Mouse (Mus musculus): Measurements from ENCODE around the gene Zfp280c. TPM values are rescaled to one million over a fixed set of nuclear protein-coding genes. Genes with fewer than 3 reads are reported as not detected.

Gene Zfp280c
- polyA plus RNA-seq, 1 experiment from 2014 or later, result 12.7 TPM

DNA sequence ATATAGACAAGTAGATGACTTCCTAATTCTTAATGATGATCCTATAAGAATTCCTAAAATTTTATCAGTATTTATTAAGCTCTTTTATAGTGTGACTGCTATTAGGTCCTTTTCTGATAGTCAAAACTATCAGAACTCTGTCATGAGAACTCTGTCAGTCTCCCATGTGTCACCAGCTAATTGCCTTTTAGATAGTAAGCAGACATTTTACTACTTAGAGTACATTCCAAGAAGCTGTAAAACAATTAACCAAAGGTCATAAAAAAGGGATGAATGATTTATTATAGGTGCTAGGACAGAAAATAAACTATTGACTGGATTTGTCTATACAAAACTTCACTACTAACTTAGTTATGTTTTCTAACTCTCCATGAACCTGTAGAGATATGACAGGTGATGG is 11.0 kb downstream of the Zfp280c start:
- peaks cover 22% of the 10 kb centered on the region for H3K36me3 ChIP-seq (replicated peaks; ENCODE audit: control insufficient read depth, insufficient read depth)
- H3K9me3 ChIP-seq (ENCODE audit: control insufficient read depth, low read length), result no peaks in the 10 kb centered on the region
- H3K4me1 ChIP-seq (replicated peaks; ENCODE audit: control insufficient read depth, insufficient read depth, low read length), result no peaks in the 10 kb centered on the region
- H3K4me3 ChIP-seq (replicated peaks; ENCODE audit: low read length), result no peak overlapping the region
- H3K9ac ChIP-seq, result no peak overlapping the region
- H3K27ac ChIP-seq, result no peak overlapping the region
- DNase-seq (ENCODE audit: low spot score), result no peak
- no peak for ATAC-seq (ENCODE audit: low FRiP score)
- no peak overlapping the region for H3K4me2 ChIP-seq (replicated peaks)
- no peaks in the 10 kb centered on the region for H3K27me3 ChIP-seq (ENCODE audit: control insufficient read depth, insufficient read depth, low read length)

DNA sequence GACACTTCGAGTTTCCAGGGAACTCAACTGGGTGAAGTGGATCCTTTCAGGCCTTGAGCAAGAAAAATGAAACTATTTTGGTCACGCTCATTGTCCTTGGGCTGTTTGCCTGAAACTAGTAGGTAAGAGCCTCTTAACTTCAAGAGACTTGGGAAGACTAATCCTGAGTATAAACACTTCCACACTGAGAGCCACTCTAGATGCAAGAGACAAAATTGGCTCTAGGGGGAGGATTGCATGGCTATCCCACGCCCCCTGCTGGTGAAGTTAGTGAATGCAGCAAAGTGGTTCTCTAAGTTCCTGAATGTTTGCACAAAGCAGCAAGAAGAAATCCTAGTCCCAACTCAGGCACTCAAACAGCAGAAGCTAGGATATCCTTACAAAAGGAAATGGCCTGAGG is 62.1 kb downstream of the Zfp280c start:
- Histone ChIP-seq H3K9me3 (ENCODE audit: control insufficient read depth, low read length) (no peaks in the 10 kb centered on the region), H3K36me3 (replicated peaks; ENCODE audit: control insufficient read depth, insufficient read depth) (peaks cover 10% of the 10 kb centered on the region; the same call in 1 of the 2 replicates), H3K9ac (no peak overlapping the region), H3K27ac (no peak overlapping the region), H3K27me3 (ENCODE audit: control insufficient read depth, insufficient read depth, low read length) (no peaks in the 10 kb centered on the region), H3K4me1 (replicated peaks; ENCODE audit: control insufficient read depth, insufficient read depth, low read length) (no peaks in the 10 kb centered on the region), H3K4me2 (replicated peaks) (no peak overlapping the region), H3K4me3 (replicated peaks; ENCODE audit: low read length) (no peak overlapping the region)
- no peak for ATAC-seq (ENCODE audit: low FRiP score)
- DNase-seq (ENCODE audit: low spot score), result peak; percentile 80
- WGBS, result 26% methylated on average over 3 of the region's 3 CpGs

DNA sequence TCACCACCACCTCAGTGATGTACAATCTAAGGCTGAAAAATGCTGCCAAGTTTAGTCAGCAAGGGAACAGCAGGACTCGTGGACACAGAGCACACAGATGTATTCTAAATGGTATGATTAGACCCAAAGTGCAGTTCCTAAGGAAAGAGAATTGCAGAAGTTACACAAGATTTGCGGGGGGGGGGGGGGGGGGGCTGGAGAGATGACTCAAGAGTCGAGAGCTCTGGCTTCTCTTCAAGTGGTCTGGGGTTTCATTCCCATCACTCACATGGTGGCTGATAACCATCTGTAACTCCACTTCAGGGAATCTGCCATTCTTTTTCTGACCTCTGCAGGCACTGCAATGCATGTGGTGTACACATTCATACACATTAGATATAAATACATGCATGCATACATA is 67.9 kb downstream of the Zfp280c start:
- no peak for DNase-seq (ENCODE audit: low spot score)
- Histone ChIP-seq H3K4me2 (replicated peaks) (no peak overlapping the region), H3K4me1 (replicated peaks; ENCODE audit: control insufficient read depth, insufficient read depth, low read length) (peaks cover 6% of the 10 kb centered on the region; the same call in 1 of the 2 replicates), H3K4me3 (replicated peaks; ENCODE audit: low read length) (no peak overlapping the region), H3K36me3 (replicated peaks; ENCODE audit: control insufficient read depth, insufficient read depth) (peaks cover 10% of the 10 kb centered on the region; the same call in 1 of the 2 replicates), H3K9me3 (ENCODE audit: control insufficient read depth, low read length) (no peaks in the 10 kb centered on the region), H3K27me3 (ENCODE audit: control insufficient read depth, insufficient read depth, low read length) (no peaks in the 10 kb centered on the region), H3K27ac (no peak overlapping the region), H3K9ac (no peak overlapping the region)
- 57% methylated on average over 2 of the region's 3 CpGs for WGBS
- ATAC-seq (ENCODE audit: low FRiP score), result no peak

DNA sequence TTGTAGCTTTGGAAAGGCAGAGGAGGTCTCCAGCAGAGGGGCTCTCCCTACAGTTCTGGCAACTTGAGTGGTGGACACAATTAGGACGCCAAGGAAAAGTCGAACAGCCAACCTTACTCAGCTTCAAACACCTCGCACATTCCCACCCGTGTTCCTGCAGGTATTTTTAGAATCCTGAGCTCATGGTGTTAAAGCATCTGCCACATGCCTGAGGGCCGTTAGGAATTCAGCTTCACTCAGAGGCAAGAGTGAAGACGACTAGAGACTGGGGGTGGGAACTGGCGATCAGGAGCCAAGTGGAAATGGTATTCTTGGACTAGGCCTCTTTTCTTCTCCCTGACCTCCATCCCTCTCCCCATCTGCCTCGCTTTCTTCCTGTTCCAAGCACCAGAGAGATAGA is 68.4 kb downstream of the Zfp280c start:
- Histone ChIP-seq H3K4me3 (replicated peaks; ENCODE audit: low read length) (no peak overlapping the region), H3K36me3 (replicated peaks; ENCODE audit: control insufficient read depth, insufficient read depth) (peaks cover 10% of the 10 kb centered on the region; the same call in 1 of the 2 replicates), H3K9ac (no peak overlapping the region), H3K27me3 (ENCODE audit: control insufficient read depth, insufficient read depth, low read length) (no peaks in the 10 kb centered on the region), H3K27ac (no peak overlapping the region), H3K4me1 (replicated peaks; ENCODE audit: control insufficient read depth, insufficient read depth, low read length) (peaks cover 6% of the 10 kb centered on the region; the same call in 1 of the 2 replicates), H3K9me3 (ENCODE audit: control insufficient read depth, low read length) (no peaks in the 10 kb centered on the region), H3K4me2 (replicated peaks) (no peak overlapping the region)
- DNase-seq (ENCODE audit: low spot score) (no peak), ATAC-seq (ENCODE audit: low FRiP score) (no peak)
- WGBS, result 70% methylated on average over 8 of the region's 8 CpGs

DNA sequence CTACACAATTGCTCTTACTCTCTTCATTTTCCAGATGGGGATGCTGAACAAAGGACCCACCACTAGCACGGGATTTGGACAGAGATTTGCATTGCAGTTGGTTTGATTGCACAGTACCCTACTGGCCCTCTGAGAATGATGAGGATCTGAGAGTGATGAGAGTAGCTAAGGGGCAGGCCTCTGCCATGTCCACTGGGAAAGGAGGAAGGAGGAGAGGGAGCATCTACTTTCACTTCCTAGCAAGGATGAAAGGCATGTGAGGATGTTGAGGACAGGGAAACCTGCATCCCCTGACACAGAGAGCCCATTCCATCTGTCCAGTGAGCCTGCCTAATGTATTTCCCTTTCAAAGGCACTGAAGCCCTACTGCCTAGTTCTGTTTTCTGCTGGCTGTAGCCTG is 69.0 kb downstream of the Zfp280c start:
- H3K36me3 ChIP-seq (replicated peaks; ENCODE audit: control insufficient read depth, insufficient read depth), result peaks cover 8% of the 10 kb centered on the region; the same call in 1 of the 2 replicates
- no peaks in the 10 kb centered on the region for H3K27me3 ChIP-seq (ENCODE audit: control insufficient read depth, insufficient read depth, low read length)
- ATAC-seq (ENCODE audit: low FRiP score) (no peak), DNase-seq (ENCODE audit: low spot score) (no peak)
- no peak overlapping the region for H3K4me2 ChIP-seq (replicated peaks)
- H3K4me3 ChIP-seq (replicated peaks; ENCODE audit: low read length), result no peak overlapping the region
- H3K9me3 ChIP-seq (ENCODE audit: control insufficient read depth, low read length), result no peaks in the 10 kb centered on the region
- no peak overlapping the region for H3K9ac ChIP-seq
- peaks cover 6% of the 10 kb centered on the region; the same call in 1 of the 2 replicates for H3K4me1 ChIP-seq (replicated peaks; ENCODE audit: control insufficient read depth, insufficient read depth, low read length)
- WGBS, result 42% methylated on average over 1 of the region's 1 CpGs
- H3K27ac ChIP-seq, result no peak overlapping the region

DNA sequence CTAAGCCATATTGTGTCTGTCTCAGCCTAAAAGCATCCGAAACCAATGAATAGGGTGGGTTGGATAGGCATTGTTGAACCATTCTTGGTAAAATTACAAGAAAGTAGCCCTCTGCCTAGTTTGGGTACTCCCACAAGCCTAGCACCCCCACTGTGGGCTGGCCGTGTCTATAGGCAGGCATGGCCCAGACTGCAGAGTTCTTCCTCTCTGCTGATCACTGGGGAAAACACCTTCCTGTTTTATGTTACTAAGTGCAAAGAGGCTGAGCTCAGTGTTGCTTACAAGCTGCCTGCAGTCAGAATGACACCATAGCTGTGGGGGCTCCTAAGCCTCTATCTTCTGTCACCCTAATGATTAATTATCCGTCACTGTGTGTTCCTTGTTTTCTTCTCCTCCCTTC is 70.8 kb downstream of the Zfp280c start:
- Histone ChIP-seq H3K9ac (peak overlapping the region; percentile 24; the same call in 1 of the 2 replicates), H3K4me3 (replicated peaks; ENCODE audit: low read length) (peak overlapping the region; percentile 9; the same call in 1 of the 2 replicates), H3K36me3 (replicated peaks; ENCODE audit: control insufficient read depth, insufficient read depth) (no peaks in the 10 kb centered on the region), H3K9me3 (ENCODE audit: control insufficient read depth, low read length) (no peaks in the 10 kb centered on the region), H3K27me3 (ENCODE audit: control insufficient read depth, insufficient read depth, low read length) (no peaks in the 10 kb centered on the region), H3K27ac (no peak overlapping the region), H3K4me2 (replicated peaks) (peak overlapping the region; percentile 80), H3K4me1 (replicated peaks; ENCODE audit: control insufficient read depth, insufficient read depth, low read length) (peaks cover 6% of the 10 kb centered on the region; the same call in 1 of the 2 replicates)
- DNase-seq (ENCODE audit: low spot score) (no peak), ATAC-seq (ENCODE audit: low FRiP score) (no peak)
- 55% methylated on average over 3 of the region's 3 CpGs for WGBS

DNA sequence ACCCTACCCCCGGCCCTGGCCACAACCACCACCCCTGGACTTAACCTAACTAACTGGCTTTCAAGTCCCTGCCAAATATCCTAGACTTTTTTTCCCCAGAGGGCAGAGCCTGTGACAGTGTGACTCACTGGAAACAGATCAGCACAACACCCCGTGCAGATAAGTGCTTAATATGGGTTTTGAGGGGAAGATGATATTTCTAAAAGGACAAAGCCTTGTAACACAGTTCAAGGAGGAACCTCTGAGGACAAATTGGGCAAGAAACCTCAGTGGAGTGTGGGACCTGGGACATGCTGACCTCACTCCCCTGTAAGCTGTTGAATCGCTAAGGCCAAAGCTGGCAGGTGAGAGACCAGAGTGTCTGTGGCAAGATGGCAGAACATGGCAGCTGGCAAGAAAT is 72.7 kb downstream of the Zfp280c start:
- ATAC-seq (ENCODE audit: low FRiP score), result no peak
- peak overlapping the region; percentile 80 for H3K4me2 ChIP-seq (replicated peaks)
- no peaks in the 10 kb centered on the region for H3K36me3 ChIP-seq (replicated peaks; ENCODE audit: control insufficient read depth, insufficient read depth)
- 86% methylated on average over 3 of the region's 3 CpGs for WGBS
- no peaks in the 10 kb centered on the region for H3K9me3 ChIP-seq (ENCODE audit: control insufficient read depth, low read length)
- H3K9ac ChIP-seq, result no peak overlapping the region
- no peaks in the 10 kb centered on the region for H3K27me3 ChIP-seq (ENCODE audit: control insufficient read depth, insufficient read depth, low read length)
- peak overlapping the region; percentile 57 for H3K4me3 ChIP-seq (replicated peaks; ENCODE audit: low read length)
- no peak for DNase-seq (ENCODE audit: low spot score)
- no peak overlapping the region for H3K27ac ChIP-seq
- peaks cover 6% of the 10 kb centered on the region; the same call in 1 of the 2 replicates for H3K4me1 ChIP-seq (replicated peaks; ENCODE audit: control insufficient read depth, insufficient read depth, low read length)

DNA sequence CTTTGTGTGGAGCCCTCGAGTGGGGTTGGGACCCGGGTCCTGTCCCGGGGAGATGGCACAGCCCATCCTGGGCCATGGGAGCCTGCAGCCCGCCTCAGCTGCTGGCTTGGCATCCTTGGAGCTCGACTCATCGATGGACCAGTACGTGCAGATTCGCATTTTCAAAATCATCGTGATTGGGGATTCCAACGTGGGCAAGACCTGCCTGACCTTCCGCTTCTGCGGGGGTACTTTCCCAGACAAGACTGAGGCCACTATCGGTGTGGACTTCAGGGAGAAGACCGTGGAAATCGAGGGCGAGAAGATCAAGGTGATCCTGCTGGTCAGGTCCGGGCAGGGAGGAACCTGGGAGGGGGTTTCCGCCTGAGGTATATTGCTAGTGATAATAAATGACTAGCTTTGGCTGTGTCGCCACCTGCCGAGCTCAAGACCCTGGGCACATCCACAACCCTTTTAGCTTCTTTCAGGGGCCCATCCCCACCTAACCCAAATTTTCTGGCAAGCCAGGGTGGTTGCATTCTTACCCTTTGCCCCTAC is 74.7 kb downstream of the Zfp280c start:
- WGBS, result 23% methylated on average over 20 of the region's 20 CpGs
- no peak for DNase-seq (ENCODE audit: low spot score)

DNA sequence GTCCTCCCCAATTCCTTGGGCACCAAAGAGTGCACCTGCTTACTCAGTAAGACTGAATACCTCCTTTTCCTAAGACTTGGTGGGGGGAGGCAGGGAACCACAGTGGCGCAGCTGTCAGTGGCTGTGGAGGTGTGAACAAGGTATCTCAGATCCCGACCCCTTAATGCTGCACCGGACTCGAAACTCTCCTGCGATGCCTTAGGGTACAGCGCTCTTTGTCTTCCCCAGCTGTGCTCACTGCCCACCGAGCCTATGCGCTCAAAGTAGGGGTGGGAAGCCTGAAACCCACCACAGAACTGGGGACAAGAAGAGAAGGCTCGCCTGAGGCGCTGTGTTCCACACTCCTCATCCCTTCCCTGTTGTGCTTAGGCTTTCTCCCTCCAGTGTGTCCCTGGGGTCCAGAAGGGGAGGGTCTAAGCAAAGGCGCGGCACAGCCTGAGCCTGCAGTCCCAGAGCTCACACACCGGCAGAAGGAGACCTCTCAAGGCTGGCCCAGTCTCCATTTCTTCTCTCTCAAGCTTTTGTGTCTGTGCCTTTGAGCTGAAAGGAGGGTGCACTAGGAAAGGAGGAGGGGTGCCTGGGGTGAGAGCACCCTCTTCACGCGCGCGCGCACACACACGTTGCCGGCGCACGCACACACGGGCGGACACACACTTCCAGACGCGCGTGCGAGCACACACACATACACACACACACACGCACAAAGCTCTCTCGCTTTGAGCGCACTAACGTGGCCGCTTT is 75.3 kb downstream of the Zfp280c start, which contains the start of gene Rab33a:
Gene Rab33a, plus strand, starts transcription at position 478 of the 741 bp plus-strand sequence.
- DNase-seq (ENCODE audit: low spot score) (peak; percentile 56), ATAC-seq (ENCODE audit: low FRiP score) (peak; percentile 71)
- Histone ChIP-seq H3K27me3 (ENCODE audit: control insufficient read depth, insufficient read depth, low read length) (no peaks in the 10 kb centered on the region), H3K36me3 (replicated peaks; ENCODE audit: control insufficient read depth, insufficient read depth) (no peaks in the 10 kb centered on the region), H3K9ac (peak within 1 kb of the TSS; percentile 79), H3K4me2 (replicated peaks) (peak within 1 kb of the TSS; percentile 80), H3K4me1 (replicated peaks; ENCODE audit: control insufficient read depth, insufficient read depth, low read length) (peaks cover 6% of the 10 kb centered on the region; the same call in 1 of the 2 replicates), H3K4me3 (replicated peaks; ENCODE audit: low read length) (peak within 1 kb of the TSS; percentile 57), H3K9me3 (ENCODE audit: control insufficient read depth, low read length) (no peaks in the 10 kb centered on the region), H3K27ac (peak within 1 kb of the TSS; percentile 96)
- WGBS, result 20% methylated on average over 32 of the region's 33 CpGs

More for the DNA sequence above, 74.7 kb downstream of the Zfp280c start:
- no peak for ATAC-seq (ENCODE audit: low FRiP score)
- Histone ChIP-seq H3K4me2 (replicated peaks) (peak overlapping the region; percentile 80), H3K4me1 (replicated peaks; ENCODE audit: control insufficient read depth, insufficient read depth, low read length) (peaks cover 6% of the 10 kb centered on the region; the same call in 1 of the 2 replicates), H3K9me3 (ENCODE audit: control insufficient read depth, low read length) (no peaks in the 10 kb centered on the region), H3K4me3 (replicated peaks; ENCODE audit: low read length) (peak overlapping the region; percentile 57), H3K27me3 (ENCODE audit: control insufficient read depth, insufficient read depth, low read length) (no peaks in the 10 kb centered on the region), H3K9ac (peak overlapping the region; percentile 79), H3K27ac (peak overlapping the region; percentile 96), H3K36me3 (replicated peaks; ENCODE audit: control insufficient read depth, insufficient read depth) (no peaks in the 10 kb centered on the region)

Data from hindbrain, embryonic 14.5 days (tissue).